Mouse (Mus musculus) right cerebral cortex, postnatal 14 days (tissue): ENCODE measurements at regions not wholly inside any gene's neighbourhood (a gene's known extent, or its start where the extent isn't known, plus 50 kb on each side); places are given as distances from the start of the nearest gene placed in this dataset.

ENCODE experiments used
- DNase-seq: peaks from one replicate; pipeline ENCODE4 v3.0.0; 2022

- no peak for DNase-seq
Observed at GRCm38 (mm10) chr2:161164320-161164719, 55.4 kb upstream of the Chd6 start.
